Mouse (Mus musculus): Measurements from ENCODE around the gene Daam1. TPM values are rescaled to one million over a fixed set of nuclear protein-coding genes. Genes with fewer than 3 reads are reported as not detected.
A peak's percentile ranks its signal among the peaks of the same experiment; 100 is the strongest.

Daam1 gene
- polyA plus RNA-seq, 1 experiment from 2014 or later: 19.9 TPM

DNA sequence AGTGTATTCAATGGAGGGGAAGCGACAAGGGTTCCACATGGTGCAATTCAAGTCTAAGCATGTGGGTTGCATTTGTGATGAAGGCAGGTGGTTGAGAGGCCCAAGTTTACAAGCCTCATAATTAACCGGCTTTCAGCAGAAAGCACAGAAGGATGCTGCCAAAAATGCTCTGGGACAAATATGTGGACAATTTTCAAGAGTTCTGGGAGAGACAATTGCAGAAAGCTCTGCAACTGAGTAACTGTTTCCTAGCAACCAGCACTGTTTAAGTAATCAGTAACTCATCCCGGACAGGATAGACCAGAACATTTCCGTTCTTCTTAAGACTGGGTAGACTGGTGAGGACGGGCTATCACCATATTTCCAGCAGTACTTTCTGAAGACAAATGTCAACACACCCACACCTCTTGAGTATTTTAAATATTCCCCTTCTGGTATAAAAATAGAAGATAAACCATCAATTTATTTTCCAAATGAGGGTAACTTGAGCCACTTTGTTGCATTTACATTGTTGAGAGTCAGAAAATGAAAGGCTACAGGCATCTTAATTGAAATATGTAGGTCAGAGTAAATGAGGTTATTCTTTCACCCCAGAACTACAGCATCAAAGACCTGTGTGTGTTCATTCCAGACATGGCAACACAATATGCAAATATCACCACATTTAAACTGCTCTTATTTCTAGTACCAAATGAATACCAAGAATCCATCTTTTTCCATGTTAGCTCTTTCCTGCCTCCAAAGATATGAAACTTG, 123.5 kb downstream of the Daam1 start:
- Histone ChIP-seq H3K9me3 (ENCODE audit: control insufficient read depth, low read length) (no peaks in the 10 kb centered on the region), H3K9ac (ENCODE audit: low read length) (no peak overlapping the region), H3K4me3 (ENCODE audit: low read depth, low read length) (no peak overlapping the region), H3K27me3 (ENCODE audit: control insufficient read depth, insufficient read depth, low read length) (no peaks in the 10 kb centered on the region), H3K4me1 (ENCODE audit: control insufficient read depth, insufficient read depth, low read length) (peaks cover 4% of the 10 kb centered on the region), H3K4me2 (no peak overlapping the region), H3K27ac (ENCODE audit: low read depth, low read length) (no peak overlapping the region), H3K36me3 (ENCODE audit: control insufficient read depth, insufficient read depth, low read length) (peaks cover 15% of the 10 kb centered on the region)
- DNase-seq (ENCODE audit: low spot score, missing footprints) (peak; percentile 65), ATAC-seq (ENCODE audit: low FRiP score) (no peak)
- WGBS: 71% methylated on average over 5 of the region's 5 CpGs

- Histone ChIP-seq H3K27me3 (ENCODE audit: control insufficient read depth, insufficient read depth, low read length) (no peaks in the 10 kb centered on the region), H3K4me3 (ENCODE audit: low read depth, low read length) (no peak overlapping the region), H3K9me3 (ENCODE audit: control insufficient read depth, low read length) (no peaks in the 10 kb centered on the region), H3K4me1 (ENCODE audit: control insufficient read depth, insufficient read depth, low read length) (peaks cover 7% of the 10 kb centered on the region), H3K9ac (ENCODE audit: low read length) (no peak overlapping the region), H3K36me3 (ENCODE audit: control insufficient read depth, insufficient read depth, low read length) (peaks cover 7% of the 10 kb centered on the region), H3K27ac (ENCODE audit: low read depth, low read length) (no peak overlapping the region), H3K4me2 (no peak overlapping the region)
- ATAC-seq (ENCODE audit: low FRiP score): peak; percentile 67; the same call in 1 of the 2 replicates
- whole genome bisulfite sequencing: 53% methylated on average over 6 of the region's 6 CpGs
- DNase-seq (ENCODE audit: low spot score, missing footprints): peak; percentile 86
Measured at GRCm38 (mm10) chr12:71956980-71957379, 126.1 kb downstream of the Daam1 start.

- Histone ChIP-seq H3K4me2 (no peak overlapping the region), H3K9me3 (ENCODE audit: control insufficient read depth, low read length) (no peaks in the 10 kb centered on the region), H3K9ac (ENCODE audit: low read length) (no peak overlapping the region), H3K4me3 (ENCODE audit: low read depth, low read length) (no peak overlapping the region), H3K27ac (ENCODE audit: low read depth, low read length) (no peak overlapping the region), H3K27me3 (ENCODE audit: control insufficient read depth, insufficient read depth, low read length) (no peaks in the 10 kb centered on the region), H3K36me3 (ENCODE audit: control insufficient read depth, insufficient read depth, low read length) (peaks cover 4% of the 10 kb centered on the region; the same call in 1 of the 2 replicates), H3K4me1 (ENCODE audit: control insufficient read depth, insufficient read depth, low read length) (peaks cover 7% of the 10 kb centered on the region)
- 62% methylated on average over 5 of the region's 5 CpGs for WGBS
- DNase-seq (ENCODE audit: low spot score, missing footprints) (peak; percentile 83), ATAC-seq (ENCODE audit: low FRiP score) (no peak)
Measured at GRCm38 (mm10) chr12:71957496-71957895, 126.6 kb downstream of the Daam1 start.

DNA sequence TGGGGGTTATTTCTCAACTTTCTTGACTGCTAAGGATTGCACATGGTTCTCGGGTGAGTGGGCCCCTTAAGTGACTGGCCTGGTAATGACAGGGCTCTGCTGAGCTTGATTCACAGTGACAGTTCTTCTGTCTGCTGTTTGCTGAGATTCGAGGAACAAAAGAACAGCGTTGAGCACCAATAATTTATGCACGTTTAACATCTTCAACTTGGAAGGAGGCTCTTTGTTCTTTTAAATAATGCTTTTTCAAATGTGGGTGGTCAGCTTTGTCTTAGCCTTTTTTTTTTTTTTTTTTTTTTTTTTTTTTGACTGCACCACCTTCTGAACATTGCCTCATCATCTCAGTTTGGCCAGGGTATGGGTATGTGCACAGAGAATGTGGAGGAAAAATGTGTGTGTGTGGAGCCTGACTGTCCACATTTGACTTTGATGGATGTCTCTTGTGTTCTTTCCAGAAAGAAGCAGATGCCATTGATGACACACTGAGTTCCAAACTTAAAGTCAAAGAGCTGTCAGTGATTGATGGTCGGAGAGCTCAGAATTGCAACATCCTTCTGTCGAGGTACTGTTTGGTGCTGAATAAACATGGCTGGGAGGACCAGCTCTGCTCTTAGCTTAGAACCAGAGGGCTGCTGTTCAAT, 128.6 kb downstream of the Daam1 start:
- WGBS: 28% methylated on average over 6 of the region's 6 CpGs
- peaks cover 3% of the 10 kb centered on the region; the same call in 1 of the 2 replicates for H3K36me3 ChIP-seq (ENCODE audit: control insufficient read depth, insufficient read depth, low read length)
- peaks cover 7% of the 10 kb centered on the region for H3K4me1 ChIP-seq (ENCODE audit: control insufficient read depth, insufficient read depth, low read length)
- no peaks in the 10 kb centered on the region for H3K27me3 ChIP-seq (ENCODE audit: control insufficient read depth, insufficient read depth, low read length)
- DNase-seq (ENCODE audit: low spot score, missing footprints) (peak; percentile 81), ATAC-seq (ENCODE audit: low FRiP score) (peak; percentile 62)
- H3K9ac ChIP-seq (ENCODE audit: low read length): no peak overlapping the region
- no peaks in the 10 kb centered on the region for H3K9me3 ChIP-seq (ENCODE audit: control insufficient read depth, low read length)
- H3K4me3 ChIP-seq (ENCODE audit: low read depth, low read length): no peak overlapping the region
- no peak overlapping the region for H3K4me2 ChIP-seq
- H3K27ac ChIP-seq (ENCODE audit: low read depth, low read length): no peak overlapping the region

- H3K9me3 ChIP-seq (ENCODE audit: control insufficient read depth, low read length): no peaks in the 10 kb centered on the region
- no peaks in the 10 kb centered on the region for H3K27me3 ChIP-seq (ENCODE audit: control insufficient read depth, insufficient read depth, low read length)
- H3K36me3 ChIP-seq (ENCODE audit: control insufficient read depth, insufficient read depth, low read length): peaks cover 3% of the 10 kb centered on the region; the same call in 1 of the 2 replicates
- ATAC-seq (ENCODE audit: low FRiP score) (no peak), DNase-seq (ENCODE audit: low spot score, missing footprints) (no peak)
- H3K4me2 ChIP-seq: no peak overlapping the region
- 92% methylated on average over 3 of the region's 3 CpGs for WGBS
- H3K4me1 ChIP-seq (ENCODE audit: control insufficient read depth, insufficient read depth, low read length): peaks cover 7% of the 10 kb centered on the region
- no peak overlapping the region for H3K4me3 ChIP-seq (ENCODE audit: low read depth, low read length)
- H3K9ac ChIP-seq (ENCODE audit: low read length): no peak overlapping the region
- no peak overlapping the region for H3K27ac ChIP-seq (ENCODE audit: low read depth, low read length)
Measured at GRCm38 (mm10) chr12:71961671-71962070, 130.8 kb downstream of the Daam1 start.

GRCm38 (mm10) chr12:71962616-71963015, 131.7 kb downstream of the Daam1 start:
- H3K9me3 ChIP-seq (ENCODE audit: control insufficient read depth, low read length): no peaks in the 10 kb centered on the region
- H3K27ac ChIP-seq (ENCODE audit: low read depth, low read length): no peak overlapping the region
- no peak overlapping the region for H3K4me2 ChIP-seq
- H3K4me3 ChIP-seq (ENCODE audit: low read depth, low read length): no peak overlapping the region
- H3K36me3 ChIP-seq (ENCODE audit: control insufficient read depth, insufficient read depth, low read length): peaks cover 3% of the 10 kb centered on the region; the same call in 1 of the 2 replicates
- H3K27me3 ChIP-seq (ENCODE audit: control insufficient read depth, insufficient read depth, low read length): no peaks in the 10 kb centered on the region
- H3K4me1 ChIP-seq (ENCODE audit: control insufficient read depth, insufficient read depth, low read length): peaks cover 7% of the 10 kb centered on the region
- no peak overlapping the region for H3K9ac ChIP-seq (ENCODE audit: low read length)
- 63% methylated on average over 4 of the region's 4 CpGs for WGBS
- DNase-seq (ENCODE audit: low spot score, missing footprints) (no peak), ATAC-seq (ENCODE audit: low FRiP score) (no peak)

DNA sequence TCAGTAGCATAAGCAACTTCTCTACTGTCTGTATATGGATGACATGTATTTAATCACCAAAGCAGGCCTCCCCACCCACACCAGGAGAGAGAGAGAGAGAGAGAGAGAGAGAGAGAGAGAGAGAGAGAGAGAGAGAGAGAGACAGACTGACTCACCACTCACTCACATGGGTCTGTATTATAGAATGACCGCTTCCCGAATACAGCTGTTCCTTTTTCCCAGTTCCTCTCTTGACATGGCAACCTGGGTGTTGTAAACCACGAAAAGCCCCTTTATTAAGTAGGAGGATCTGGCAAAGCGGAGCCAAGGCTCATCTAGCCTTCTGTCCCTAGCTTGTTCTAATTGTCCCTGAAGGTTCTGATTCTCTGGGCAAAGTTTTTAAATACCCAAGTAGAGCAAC, 137.7 kb downstream of the Daam1 start:
- Histone ChIP-seq H3K4me2 (no peak overlapping the region), H3K4me1 (ENCODE audit: control insufficient read depth, insufficient read depth, low read length) (no peaks in the 10 kb centered on the region), H3K27ac (ENCODE audit: low read depth, low read length) (no peak overlapping the region), H3K27me3 (ENCODE audit: control insufficient read depth, insufficient read depth, low read length) (no peaks in the 10 kb centered on the region), H3K36me3 (ENCODE audit: control insufficient read depth, insufficient read depth, low read length) (no peaks in the 10 kb centered on the region), H3K9ac (ENCODE audit: low read length) (no peak overlapping the region), H3K9me3 (ENCODE audit: control insufficient read depth, low read length) (no peaks in the 10 kb centered on the region), H3K4me3 (ENCODE audit: low read depth, low read length) (no peak overlapping the region)
- 83% methylated on average over 4 of the region's 4 CpGs for WGBS
- ATAC-seq (ENCODE audit: low FRiP score) (no peak), DNase-seq (ENCODE audit: low spot score, missing footprints) (no peak)

- DNase-seq (ENCODE audit: low spot score, missing footprints) (no peak), ATAC-seq (ENCODE audit: low FRiP score) (no peak)
- H3K9ac ChIP-seq (ENCODE audit: low read length): no peak overlapping the region
- WGBS: 33% methylated on average over 3 of the region's 3 CpGs
- H3K4me2 ChIP-seq: no peak overlapping the region
- H3K27me3 ChIP-seq (ENCODE audit: control insufficient read depth, insufficient read depth, low read length): no peaks in the 10 kb centered on the region
- no peak overlapping the region for H3K4me3 ChIP-seq (ENCODE audit: low read depth, low read length)
- H3K4me1 ChIP-seq (ENCODE audit: control insufficient read depth, insufficient read depth, low read length): no peaks in the 10 kb centered on the region
- no peaks in the 10 kb centered on the region for H3K36me3 ChIP-seq (ENCODE audit: control insufficient read depth, insufficient read depth, low read length)
- no peaks in the 10 kb centered on the region for H3K9me3 ChIP-seq (ENCODE audit: control insufficient read depth, low read length)
- H3K27ac ChIP-seq (ENCODE audit: low read depth, low read length): no peak overlapping the region
Measured at GRCm38 (mm10) chr12:71969022-71969421, 138.1 kb downstream of the Daam1 start.

DNA sequence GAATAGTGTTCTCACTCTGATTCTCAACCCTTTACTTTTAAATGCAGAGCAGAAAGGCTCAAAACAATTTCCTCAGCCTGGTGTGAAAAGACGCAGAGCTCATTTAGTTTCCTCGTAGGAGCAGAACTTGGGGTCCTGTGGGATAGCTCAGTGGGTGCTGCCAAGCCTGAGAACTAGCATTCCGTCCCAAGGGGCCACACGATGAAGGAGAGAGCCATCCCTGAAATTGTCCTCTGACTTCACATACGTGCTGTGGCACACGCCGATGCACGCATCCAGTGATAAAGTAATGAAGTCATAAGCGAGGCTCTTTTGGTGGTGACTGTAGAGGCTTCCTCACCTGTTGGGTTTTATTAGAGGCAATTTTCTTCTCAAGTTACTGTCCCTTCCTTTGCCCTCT, 138.6 kb downstream of the Daam1 start:
- Histone ChIP-seq H3K4me2 (no peak overlapping the region), H3K9me3 (ENCODE audit: control insufficient read depth, low read length) (no peaks in the 10 kb centered on the region), H3K27me3 (ENCODE audit: control insufficient read depth, insufficient read depth, low read length) (no peaks in the 10 kb centered on the region), H3K4me3 (ENCODE audit: low read depth, low read length) (no peak overlapping the region), H3K4me1 (ENCODE audit: control insufficient read depth, insufficient read depth, low read length) (no peaks in the 10 kb centered on the region), H3K9ac (ENCODE audit: low read length) (no peak overlapping the region), H3K27ac (ENCODE audit: low read depth, low read length) (no peak overlapping the region), H3K36me3 (ENCODE audit: control insufficient read depth, insufficient read depth, low read length) (no peaks in the 10 kb centered on the region)
- WGBS: 80% methylated on average over 9 of the region's 9 CpGs
- ATAC-seq (ENCODE audit: low FRiP score) (no peak), DNase-seq (ENCODE audit: low spot score, missing footprints) (no peak)

Measured in midbrain, embryonic 11.5 days (tissue).